Mouse (Mus musculus) gastrocnemius, postnatal 10 days (tissue): ENCODE measurements around the gene Tspan32. TPM values are rescaled to one million over a fixed set of nuclear protein-coding genes. Genes with fewer than 3 reads are reported as not detected.

Source experiments
- DNase-seq: peaks from one replicate; pipeline ENCODE4 v3.0.0; 2021; ENCODE audit warnings: mixed read lengths
- total RNA-seq, 2 experiments: library from RNA; stranded (reverse); gene quantifications; 2 replicates each; pipeline ENCODE4 v1.2.3; 2021

Tspan32 gene
- total RNA-seq, 2 experiments from 2014 or later = 0.16 to 0.90 TPM

DNA sequence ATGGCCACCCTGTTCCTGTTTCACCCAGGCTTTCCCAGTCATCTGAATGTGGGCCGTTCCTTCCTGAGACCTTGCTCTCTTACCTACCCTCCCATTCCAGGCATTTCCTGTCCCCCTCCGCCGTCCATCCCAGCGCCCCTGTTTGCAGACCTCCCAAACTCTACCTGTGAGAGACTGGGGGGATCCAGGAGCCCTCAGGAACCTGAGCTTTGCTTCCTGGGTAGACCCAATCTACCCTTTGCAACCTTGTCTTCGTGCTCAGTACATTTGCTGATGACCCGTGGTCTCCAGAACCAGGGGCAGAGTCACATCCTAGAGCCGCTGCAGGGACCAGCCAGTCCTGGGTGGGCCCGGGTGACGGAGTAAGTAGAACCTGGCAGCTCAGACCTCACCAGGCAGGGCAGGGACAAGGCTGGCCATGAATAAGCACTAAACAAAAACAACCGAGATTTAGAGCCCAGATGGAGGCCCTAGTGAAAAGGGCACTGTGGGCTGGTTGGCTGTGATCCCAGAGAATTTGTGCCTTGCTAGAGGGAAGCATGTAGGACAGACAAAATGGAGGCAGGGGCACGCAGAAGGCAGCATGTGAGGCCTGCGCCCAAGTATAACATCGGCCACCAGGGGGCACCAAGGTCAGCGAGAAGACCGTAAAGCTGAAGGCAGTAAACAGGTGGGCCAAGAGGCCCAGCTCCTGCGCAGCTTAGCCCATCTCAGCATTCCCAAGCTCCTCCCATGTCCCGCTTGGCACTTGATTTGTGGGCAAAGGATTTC lies 2.9 kb downstream of the Tspan32 start:
- peak; percentile 98 for DNase-seq

DNA sequence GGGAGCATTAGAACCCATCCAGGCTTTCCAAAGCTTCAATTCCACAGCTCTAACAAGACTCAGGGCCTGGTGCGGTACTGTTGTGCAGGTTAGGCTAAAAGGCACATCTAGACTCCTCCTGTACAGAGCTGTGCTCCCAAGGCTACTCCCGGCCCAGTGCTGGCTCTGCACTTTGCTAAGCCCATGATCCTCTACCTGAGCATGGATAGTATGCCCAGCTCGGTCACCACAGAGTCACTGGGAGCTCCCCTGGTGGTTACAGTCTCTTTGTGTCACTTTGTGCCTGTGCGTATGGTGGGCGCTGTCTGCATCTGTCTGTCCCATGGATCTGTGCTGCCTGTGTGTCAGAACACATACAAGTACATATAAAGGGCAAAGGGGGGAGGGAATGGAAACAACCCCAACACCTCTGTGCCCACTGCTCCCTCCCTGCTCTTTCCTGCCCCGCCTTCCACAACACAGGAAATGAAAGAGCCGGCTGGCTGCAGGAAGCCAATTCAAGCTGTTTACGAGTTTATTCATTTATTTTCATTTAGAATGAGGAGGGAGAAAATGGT lies 3.6 kb downstream of the Tspan32 start:
- no peak for DNase-seq

DNA sequence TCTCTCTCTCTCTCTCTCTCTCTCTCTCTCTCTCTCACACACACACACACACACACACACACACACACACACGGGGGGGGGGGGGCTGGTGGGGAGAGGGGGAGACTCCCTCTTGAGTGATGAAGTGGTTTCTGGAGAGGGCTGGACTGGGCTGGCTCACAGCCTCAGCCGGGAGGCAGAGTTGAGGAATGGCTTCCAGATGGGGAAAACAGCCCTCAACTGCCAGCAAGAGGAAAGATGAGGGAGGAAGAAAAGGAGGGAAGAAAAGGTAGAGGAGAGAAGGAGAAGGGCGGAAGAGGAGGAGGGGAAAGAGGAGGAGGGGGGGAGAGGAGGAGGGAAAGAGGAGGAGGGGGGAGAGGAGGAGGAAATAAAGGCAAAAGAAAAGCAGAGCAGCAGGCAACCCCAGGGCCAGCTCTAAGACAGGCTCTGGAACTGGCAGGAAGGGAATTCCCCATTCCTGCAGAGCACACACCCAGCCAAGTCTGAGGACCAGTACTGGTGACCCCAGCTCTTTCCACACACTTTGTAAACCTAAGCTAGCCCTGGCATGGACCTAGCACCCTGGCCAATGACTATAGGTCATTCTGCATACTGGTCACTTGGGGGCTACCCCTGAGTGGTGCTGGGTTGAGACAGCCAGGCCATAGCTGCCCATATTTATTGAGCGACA lies 4.3 kb downstream of the Tspan32 start:
- peak; percentile 50 for DNase-seq

DNA sequence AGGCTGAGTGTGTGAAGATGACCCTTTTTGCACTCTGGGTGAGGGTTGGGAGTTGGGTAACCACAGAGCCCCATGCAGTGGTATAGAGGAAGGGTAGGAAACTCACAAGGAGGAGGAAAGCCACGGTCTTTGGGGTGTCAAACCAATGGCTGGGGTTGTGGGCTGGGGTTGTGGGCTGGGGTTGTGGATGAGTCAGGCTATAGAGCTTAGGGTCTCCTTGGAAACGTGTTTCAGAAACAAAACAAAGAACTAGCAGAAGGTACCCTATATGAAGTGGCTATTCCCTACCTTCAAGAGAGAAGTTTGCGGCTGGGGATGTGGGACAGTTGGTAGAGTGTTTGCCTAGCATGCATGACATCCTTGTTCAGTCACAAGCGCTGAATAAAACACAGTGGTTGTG lies 5.2 kb downstream of the Tspan32 start:
- no peak for DNase-seq

DNA sequence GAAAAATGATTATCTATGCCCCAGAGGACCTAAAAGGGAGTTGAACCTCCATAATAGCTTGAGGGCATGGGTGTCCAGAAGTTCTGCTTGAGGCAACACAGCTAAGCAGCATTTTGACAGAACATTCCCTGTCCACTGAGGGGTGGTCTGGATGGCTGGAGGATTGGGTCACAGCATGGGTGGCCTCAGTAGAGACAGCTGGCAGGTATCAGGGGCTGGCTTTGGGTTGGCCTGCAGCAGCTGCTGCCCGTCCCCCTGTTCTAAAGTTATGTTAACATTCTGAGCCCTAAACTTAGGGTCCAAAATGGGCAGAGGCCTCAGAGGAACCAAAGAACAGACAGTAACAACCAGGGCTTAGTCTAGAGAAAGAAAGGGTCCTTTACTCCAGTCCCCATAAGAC lies 6.4 kb downstream of the Tspan32 start:
- DNase-seq = no peak

DNA sequence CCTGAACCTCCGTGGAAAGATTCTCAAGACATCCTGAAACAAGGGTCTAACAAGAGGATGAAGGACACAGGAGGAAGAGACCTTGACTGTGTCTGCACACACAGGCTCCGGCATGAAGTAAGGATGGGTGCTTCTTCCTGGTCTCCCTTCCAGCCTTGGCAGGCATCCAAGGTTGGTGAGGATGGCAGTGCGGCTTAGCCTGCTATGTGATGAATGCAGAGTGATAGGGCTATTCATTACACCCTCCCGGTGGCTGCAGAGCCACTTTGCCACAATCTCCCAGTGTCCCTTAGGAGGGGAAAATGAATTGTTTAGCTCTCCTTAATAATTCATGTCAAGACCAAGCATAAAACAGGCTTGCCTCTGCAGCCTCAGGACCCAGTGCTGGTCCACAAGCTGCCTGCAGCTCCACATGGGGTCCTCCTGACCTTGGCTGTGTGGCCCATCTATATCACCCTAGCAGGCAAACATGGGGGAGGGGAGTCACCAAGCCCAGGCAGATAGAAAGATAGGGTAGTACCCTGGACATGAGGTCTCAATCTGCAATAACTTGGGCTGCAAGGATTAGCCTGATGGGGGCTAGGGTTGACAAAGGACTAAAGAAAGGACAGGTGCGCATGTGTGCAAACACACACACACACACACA lies 7.5 kb downstream of the Tspan32 start:
- DNase-seq = peak; percentile 45

DNA sequence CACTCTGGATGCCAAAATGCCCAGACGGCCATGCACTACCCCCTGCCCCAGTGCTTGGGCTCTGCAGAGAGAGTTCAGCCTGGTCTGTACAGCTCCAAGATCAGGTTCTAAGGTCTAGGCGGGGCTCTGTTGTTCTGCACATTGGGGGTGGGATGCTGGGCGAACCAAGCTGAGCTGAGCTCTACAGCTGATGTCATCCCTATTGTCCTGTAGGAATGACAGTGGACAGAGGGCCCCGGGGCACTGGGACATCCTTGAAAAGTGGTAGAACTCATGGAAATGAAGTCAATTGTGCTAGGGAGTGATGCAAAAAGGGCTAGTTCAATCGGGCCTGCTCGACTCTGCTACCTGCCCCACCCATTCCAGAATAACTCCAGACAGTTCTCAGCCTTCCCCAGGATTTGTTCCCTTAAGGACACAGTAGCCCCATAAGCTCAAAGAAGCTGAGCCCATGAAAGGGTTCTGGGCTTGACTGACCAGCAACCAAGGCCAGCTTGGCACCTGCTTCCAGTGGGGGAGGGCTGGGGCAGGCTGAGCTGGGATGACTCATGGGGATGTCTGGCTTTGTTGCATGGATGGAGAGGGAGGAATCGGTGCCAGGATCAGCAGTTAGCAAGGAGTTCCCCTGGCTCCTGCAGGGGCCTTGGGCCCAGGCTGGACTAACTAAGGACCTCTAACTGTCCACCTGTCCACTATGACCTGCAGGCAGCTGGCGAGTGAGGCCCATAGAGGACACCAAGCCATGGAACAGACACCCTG lies 8.8 kb downstream of the Tspan32 start:
- peak; percentile 77 for DNase-seq

DNA sequence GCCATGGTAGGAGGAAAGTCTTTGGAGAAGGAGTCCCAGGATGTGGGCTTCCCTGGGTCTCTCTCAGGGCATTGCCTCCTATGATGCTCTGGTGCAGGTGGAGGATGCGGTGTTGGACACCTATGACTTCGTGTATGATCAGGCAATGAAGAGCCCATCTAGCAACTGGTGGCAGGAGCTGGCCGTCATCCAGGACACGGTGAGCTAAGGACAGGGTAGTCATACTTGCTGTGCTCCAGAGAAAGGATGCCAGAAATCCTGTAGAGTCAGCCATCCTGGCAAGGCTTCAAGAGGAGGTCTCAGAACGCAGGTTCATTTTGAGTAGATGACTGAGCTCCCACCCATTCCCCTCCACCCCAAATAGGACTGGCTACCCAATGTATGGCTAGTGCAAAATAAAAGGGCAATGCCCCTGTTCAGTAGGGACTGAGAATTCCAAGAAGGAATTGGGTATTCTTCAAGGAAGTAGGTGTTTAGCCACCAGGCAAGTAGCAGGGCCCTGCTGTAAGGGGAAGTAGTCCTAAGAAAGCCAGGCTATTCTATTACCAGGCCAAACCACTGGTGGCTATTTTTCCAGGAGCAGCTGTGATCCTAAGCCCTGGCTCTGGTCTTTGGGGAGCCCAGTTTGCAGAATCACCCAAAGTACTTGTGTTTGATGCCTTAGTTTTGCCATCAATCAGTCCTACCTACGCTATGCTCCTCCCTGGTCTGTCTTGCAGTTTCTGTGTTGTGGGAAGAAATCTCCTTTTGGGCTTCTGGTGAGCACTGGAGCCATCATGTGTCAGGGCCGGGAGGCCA lies 10.2 kb downstream of the Tspan32 start:
- no peak for DNase-seq

DNA sequence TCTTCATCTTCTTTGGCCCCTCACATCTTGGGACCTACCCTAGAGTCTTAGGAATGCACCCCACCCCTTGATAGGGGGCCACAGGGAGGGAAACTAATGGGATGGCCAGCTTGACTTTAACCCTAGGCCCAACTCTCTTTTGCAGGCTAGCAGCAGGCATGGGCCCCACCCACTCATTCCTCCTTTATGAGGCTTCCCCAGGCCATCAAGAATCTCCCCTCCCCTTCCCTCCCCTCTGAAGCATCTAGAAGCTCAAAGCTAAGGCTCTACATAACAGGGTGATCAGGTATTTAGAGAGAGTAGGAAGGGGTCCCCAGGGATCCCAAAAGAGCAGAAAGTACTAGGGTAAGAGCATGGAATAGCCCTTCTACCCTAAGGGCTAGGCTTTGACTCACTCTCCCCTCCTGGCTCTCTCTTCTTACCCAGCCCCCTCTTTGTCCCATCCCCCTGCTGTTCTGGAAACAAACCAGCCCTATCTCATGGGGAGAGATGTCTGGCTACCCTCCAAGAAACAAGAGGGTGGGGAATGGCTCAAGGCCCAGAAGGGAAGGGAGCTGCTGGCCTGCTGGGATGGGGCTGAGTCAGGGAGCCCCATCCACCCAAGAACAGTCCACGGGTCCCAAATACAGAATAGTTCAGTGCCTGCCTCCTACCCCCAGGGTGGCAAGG lies 11.0 kb downstream of the Tspan32 start:
- peak; percentile 47 for DNase-seq

DNA sequence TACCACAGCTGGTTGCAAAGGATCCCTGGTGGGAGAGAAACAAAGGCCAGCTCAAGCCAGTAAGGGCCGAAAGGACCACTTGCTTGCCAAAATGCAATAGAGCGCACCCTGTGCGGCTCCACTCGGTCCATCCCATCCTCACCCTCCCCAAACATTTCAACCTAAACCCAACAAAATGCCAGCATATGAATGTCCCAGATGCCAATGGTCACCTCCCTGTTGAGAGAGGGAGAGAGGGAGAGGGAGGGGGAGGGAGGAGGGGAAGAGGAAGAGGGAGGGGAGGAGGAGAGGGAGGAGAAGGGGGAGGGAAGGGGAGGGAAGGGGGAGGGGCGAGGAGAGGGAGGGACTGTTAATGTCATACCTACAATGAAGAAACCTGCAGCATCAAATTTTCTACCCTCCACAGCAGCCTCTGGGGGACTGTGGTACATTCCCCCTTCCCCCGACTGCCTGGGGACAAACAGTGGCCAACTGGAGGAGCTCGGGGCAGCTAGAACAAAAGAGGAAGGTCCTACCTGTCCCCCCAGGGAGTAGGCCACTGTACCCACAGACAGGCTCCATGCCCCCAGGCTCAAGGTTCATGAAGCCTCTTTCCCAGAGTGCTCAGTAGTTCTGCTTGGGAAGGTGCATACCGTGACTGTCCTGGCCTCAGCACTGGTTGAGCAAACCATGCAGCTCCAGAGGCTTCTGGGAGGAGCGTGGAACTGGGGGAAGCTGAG lies 11.7 kb downstream of the Tspan32 start:
- DNase-seq = no peak

DNA sequence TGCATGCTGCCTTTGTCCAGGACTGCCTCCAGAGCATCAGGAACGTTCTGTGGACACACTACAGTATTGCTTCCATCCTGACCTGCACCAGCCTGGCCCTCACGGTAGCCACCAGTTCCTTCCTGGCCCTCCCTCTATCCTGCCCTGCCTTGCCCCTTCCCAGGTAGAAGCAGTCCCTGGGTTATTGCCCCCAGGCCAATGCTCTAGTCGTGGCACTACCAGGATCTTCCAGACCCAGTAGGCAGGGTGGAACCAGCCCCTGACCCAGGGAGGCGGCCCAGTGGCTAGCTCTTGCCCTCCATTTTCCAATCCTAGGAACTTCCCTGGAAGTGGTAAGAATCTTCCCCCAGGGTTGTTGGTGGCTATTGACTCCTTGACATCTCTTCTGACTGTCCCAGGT lies 12.3 kb downstream of the Tspan32 start:
- DNase-seq = no peak

DNA sequence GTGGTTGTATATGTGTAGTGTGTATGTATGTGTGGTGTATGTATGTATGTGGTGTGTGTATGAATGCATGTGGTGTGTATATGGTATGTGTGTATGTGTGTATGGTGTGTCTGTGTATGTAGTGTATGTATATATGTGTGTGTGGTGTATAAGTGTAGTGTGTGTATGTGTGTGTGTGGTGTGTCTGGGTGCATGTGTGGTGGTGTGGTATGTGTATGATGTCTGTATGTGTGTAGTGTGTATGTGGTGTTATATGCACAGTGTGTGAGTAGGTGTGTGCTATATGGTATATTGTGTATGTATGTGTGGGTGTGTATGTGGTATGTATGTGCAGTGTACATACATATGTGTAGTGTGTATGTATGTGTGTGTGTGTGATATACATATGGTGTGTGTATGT lies 15.2 kb downstream of the Tspan32 start:
- no peak for DNase-seq

DNA sequence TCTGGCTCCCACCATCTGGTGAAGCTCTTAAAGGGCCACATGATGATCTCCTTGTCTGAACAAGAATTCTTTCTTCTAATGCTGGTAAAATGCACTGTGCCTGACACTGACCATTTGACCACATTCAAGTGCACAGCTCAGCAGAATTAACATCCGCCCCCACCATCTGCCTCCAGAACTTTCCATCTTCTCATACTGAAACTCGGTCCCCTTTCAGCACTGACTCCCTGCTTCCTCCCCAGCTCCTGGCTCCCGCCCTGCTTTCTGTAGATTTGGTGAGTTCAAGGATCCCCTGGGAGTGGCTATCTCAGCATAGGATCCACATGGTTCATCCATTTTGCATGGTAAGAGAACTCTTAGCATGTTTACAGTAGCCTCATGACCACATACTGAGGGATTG lies 15.9 kb downstream of the Tspan32 start:
- no peak for DNase-seq

DNA sequence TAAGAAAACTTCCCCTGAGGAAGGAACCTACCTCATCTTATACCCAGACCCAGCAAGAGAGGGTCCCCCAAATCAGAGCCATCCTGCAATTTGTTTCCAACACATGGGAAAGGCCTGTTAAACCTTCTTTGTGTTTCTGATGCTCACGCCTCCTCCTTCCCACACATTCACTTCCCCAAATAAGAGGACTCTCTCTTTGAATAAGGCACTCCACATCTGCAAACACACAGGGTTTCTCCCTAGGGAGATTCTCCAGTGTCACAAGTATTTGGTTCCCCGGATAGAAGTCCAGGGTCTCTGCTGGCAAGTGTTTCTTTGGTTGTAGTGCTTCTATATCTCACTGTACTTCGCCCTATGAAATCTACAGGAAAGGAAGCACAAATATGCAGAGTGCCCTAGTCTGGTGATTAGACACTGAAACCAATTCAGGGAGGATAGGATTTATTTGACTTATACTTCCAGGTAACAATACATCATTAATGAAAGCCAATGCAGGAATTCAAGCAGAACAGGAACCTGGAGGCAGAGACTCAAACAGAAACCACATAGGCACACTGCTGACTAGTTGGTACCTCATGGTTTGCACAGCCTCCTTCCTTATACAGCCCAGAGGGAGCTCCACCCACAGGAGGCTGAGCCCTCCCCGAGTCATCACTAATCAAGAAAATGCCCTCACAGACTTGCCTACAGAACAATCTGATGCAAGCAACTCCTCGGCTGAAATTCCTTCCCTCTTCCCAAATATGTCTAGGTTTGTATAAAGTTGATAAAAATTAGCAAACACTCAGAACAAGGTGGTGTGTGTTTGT lies 16.7 kb downstream of the Tspan32 start:
- DNase-seq = no peak

DNA sequence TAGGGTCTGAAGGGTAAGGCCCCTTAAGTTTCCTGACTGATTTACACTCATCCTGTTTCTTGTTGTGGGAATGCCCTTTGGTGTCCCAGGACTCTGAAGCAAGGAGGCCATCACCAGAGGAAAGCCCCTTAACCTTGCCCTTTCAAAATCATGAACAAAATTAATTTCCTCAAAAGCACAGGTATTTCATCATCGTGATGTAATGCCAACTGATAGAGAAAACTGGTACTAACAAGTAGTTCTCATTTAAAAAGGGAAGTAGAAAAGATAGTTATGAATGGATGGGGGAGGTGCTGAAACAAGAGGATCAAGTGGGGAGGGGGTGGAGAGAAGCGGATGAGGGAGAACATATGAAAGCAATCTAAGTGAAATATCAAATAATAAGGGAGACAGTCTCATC lies 18.7 kb downstream of the Tspan32 start:
- no peak for DNase-seq

DNA sequence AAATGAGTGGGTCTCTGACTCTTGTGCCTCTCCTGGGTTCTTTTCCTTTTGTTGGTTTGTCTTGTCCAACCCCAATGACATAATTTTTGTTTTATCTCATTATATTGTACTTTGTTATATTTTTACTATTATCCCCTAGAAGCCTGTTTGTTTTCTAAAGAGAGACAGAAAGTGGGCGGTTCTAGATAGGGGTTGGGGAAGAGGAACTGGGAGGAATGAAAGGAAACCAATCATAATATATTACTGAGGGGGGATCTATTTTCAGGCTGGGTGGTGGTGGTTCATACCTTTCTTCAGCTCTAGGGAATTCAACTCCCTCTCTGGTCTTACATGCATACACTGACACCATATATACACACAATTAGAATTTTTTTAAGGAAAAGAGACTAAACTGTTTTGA lies 19.4 kb downstream of the Tspan32 start:
- DNase-seq = no peak

DNA sequence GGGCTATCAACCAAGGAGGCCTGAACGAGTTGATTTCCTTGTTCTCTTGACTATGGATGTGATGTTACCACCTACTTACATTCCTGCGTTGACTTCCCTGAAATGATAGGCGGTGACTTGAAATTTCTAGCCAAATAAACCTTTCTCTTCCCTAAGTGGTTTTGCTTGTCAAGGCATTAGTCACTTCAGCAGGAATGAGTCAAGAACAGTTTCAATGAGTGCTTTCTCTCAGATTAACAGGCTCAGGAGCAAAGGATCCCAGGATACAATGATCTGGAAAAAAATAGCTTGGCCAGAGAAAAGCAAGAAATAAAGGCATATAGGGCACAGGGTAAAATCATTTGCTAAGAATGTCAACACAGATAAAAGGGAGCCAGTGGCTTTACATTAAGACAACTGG lies 20.6 kb downstream of the Tspan32 start:
- DNase-seq = no peak

DNA sequence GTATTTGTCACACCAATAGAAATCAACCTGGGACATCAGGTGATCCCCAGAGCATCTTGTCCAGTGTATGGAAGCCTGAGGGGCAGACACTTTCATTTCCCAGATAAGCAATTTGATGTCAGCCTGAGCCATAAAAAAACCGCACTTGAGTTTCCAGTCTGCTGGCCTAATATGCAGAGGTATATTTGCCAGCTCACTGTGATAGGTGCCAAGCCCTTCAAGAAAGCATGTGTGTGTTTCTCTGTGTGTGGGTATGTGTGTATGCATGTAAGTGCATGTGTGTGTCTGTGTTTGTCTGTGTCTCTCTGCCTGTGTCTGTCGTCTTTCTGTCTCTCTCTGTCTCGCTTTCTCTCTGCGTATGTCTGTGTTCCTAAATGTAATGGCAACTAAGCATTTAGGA lies 22.4 kb downstream of the Tspan32 start:
- DNase-seq = no peak

DNA sequence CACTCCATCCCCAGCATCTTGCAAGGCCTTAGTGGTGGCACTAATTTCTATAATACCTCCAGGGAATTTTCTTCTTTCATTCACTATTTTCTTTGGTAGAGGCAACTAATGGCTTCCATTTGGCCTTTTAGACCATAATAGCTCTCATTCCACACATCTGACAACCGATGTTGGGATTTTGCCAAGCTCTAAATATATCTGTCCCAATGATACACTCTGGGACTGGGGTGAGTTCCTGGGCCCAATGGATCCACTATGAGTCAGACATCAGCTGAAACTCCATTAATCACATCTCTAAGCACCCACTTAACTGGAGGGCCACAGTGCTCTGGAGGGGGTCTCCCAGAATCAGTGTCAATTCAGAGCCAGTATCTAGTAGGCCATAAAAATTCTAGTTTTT lies 27.0 kb downstream of the Tspan32 start:
- no peak for DNase-seq
